Mouse (Mus musculus): ENCODE results near the gene Utrn. TPM values are rescaled to one million over a fixed set of nuclear protein-coding genes. Genes with fewer than 3 reads are reported as not detected.

The Utrn gene
- polyA plus RNA-seq, 1 experiment from 2014 or later = 17.6 TPM

DNA sequence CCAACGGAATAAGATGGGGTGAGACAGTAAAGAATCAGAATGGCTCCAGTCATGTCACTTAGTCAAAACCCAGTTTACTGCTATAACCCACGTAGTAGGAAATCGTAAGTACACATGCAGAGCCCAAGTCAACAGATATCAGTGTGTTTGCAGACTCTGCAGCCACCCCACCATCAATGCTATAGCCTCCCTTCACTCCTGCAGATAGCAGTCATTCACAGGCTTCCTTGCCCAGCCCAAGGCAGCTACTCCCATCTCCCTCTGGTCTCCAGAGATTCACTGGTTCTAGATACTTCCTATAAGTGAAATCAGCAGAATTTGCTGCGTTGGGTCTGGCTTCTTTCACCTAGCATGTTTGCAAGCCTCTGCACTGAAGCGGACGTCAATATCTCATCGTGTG lies 54.8 kb downstream of the Utrn start:
- no peaks in the 10 kb centered on the region for H3K27me3 ChIP-seq (ENCODE audit: control insufficient read depth, insufficient read depth, low read depth, low read length)
- 95% methylated on average over 7 of the region's 7 CpGs for WGBS
- H3K4me2 ChIP-seq (ENCODE audit: low read length) = no peak overlapping the region
- H3K4me1 ChIP-seq (ENCODE audit: control insufficient read depth, insufficient read depth, low read length) = no peaks in the 10 kb centered on the region
- H3K4me3 ChIP-seq (ENCODE audit: low read depth, low read length) = no peak overlapping the region
- H3K36me3 ChIP-seq (ENCODE audit: control insufficient read depth, insufficient read depth, low read length) = no peaks in the 10 kb centered on the region
- H3K27ac ChIP-seq (ENCODE audit: low read length) = no peak overlapping the region
- no peak for ATAC-seq
- no peaks in the 10 kb centered on the region for H3K9me3 ChIP-seq (replicated peaks; ENCODE audit: control insufficient read depth, low read length, poor library complexity, severe bottlenecking)
- H3K9ac ChIP-seq (ENCODE audit: low read depth, low read length) = no peak overlapping the region

DNA sequence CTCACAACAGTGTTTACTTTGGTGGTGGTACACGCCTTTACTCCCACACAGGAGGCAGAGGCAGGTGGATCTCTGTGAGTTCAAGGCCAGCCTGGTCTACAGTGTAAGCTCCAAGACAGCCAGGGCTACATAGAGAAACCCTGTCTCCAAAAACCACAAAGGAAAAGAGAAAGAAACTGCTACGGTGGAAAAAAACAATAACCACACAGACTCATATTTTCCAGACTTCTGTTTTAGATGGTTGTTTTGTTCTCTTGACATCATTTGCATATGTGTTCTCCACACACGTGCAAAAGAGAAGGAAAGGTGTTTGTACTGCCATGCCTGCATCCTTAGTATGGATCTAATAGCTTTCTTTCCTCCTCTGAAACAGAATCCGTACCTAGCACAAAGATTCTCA lies 55.3 kb downstream of the Utrn start:
- Histone ChIP-seq H3K36me3 (ENCODE audit: control insufficient read depth, insufficient read depth, low read length) (no peaks in the 10 kb centered on the region), H3K4me1 (ENCODE audit: control insufficient read depth, insufficient read depth, low read length) (no peaks in the 10 kb centered on the region), H3K27ac (ENCODE audit: low read length) (no peak overlapping the region), H3K9ac (ENCODE audit: low read depth, low read length) (no peak overlapping the region), H3K4me3 (ENCODE audit: low read depth, low read length) (no peak overlapping the region), H3K4me2 (ENCODE audit: low read length) (no peak overlapping the region), H3K27me3 (ENCODE audit: control insufficient read depth, insufficient read depth, low read depth, low read length) (no peaks in the 10 kb centered on the region), H3K9me3 (replicated peaks; ENCODE audit: control insufficient read depth, low read length, poor library complexity, severe bottlenecking) (no peaks in the 10 kb centered on the region)
- no peak for ATAC-seq
- WGBS = 87% methylated on average over 4 of the region's 4 CpGs

DNA sequence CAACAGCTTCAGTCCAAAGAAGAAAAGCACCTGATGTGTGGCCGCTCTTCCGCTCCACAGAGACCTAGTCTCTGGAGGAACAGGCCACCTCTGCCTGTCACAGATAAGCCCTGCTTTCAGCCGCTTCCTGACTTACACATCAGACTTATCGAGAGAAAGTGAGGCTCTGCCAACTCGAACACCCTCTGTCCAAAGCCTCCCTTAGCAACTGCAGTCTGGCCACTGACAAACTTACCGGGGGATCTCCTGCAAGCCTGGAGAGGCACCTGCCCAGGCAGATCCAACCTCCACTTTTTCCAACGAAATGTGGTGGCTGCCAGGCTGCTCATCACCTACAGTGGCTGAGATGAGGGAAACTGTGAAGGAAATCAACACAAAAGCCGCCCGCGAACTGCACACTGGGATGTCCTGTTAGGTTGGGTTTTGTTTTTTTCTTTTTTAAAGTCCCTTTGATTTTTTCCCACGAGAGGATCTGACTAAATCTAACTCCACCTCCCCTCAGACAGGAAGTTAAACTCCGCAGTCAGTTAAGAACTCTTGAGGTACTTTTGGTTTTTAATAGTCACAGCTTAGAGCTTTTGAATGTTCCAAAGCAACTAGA lies 55.9 kb downstream of the Utrn start:
- 78% methylated on average over 12 of the region's 12 CpGs for WGBS
- Histone ChIP-seq H3K9ac (ENCODE audit: low read depth, low read length) (no peak overlapping the region), H3K36me3 (ENCODE audit: control insufficient read depth, insufficient read depth, low read length) (no peaks in the 10 kb centered on the region), H3K4me1 (ENCODE audit: control insufficient read depth, insufficient read depth, low read length) (no peaks in the 10 kb centered on the region), H3K4me2 (ENCODE audit: low read length) (no peak overlapping the region), H3K9me3 (replicated peaks; ENCODE audit: control insufficient read depth, low read length, poor library complexity, severe bottlenecking) (no peaks in the 10 kb centered on the region), H3K27ac (ENCODE audit: low read length) (no peak overlapping the region), H3K4me3 (ENCODE audit: low read depth, low read length) (no peak overlapping the region; the same call in 1 of the 2 replicates), H3K27me3 (ENCODE audit: control insufficient read depth, insufficient read depth, low read depth, low read length) (no peaks in the 10 kb centered on the region)
- no peak for ATAC-seq

DNA sequence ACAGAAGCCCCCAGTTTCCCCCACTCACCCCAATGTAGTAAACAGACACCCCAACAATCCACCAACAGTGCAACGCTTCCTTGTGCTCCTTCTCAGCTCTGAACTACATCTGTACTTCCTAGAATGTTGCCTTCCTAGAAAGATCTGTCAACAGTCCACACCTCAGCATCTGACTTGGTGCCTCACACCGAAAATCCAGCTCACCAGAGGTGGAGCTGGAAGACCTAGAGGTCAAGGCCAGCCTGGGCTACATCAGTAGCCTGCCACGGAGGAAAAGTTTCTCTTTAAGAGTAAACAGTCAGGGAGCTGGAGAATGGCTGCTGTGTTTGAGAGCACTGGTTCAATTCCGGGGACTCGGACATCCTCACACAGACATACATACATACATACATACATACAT lies 56.5 kb downstream of the Utrn start:
- H3K36me3 ChIP-seq (ENCODE audit: control insufficient read depth, insufficient read depth, low read length) = no peaks in the 10 kb centered on the region
- H3K9ac ChIP-seq (ENCODE audit: low read depth, low read length) = no peak overlapping the region
- 84% methylated on average over 5 of the region's 5 CpGs for WGBS
- H3K4me2 ChIP-seq (ENCODE audit: low read length) = no peak overlapping the region
- no peak overlapping the region for H3K27ac ChIP-seq (ENCODE audit: low read length)
- no peaks in the 10 kb centered on the region for H3K9me3 ChIP-seq (replicated peaks; ENCODE audit: control insufficient read depth, low read length, poor library complexity, severe bottlenecking)
- H3K4me3 ChIP-seq (ENCODE audit: low read depth, low read length) = no peak overlapping the region
- H3K27me3 ChIP-seq (ENCODE audit: control insufficient read depth, insufficient read depth, low read depth, low read length) = no peaks in the 10 kb centered on the region
- no peak for ATAC-seq
- no peaks in the 10 kb centered on the region for H3K4me1 ChIP-seq (ENCODE audit: control insufficient read depth, insufficient read depth, low read length)

DNA sequence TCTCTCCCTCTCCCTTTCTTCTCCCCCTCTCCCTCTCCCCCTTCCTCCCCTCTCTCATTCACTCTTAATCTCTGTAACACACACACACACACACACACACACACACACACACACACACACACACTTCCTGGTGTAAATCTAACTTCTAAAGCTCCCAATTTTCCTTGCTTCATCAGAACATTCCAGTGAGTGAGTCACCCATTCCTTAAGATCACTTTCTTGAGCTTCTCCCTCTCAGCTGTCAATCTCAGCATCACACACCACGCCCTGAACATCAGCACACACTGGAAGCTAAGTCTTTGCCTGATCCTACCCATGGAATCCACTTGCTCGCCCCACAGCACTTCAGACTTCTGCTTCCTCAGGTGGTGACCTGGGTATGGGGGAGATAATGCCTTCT lies 58.3 kb downstream of the Utrn start:
- Histone ChIP-seq H3K4me1 (ENCODE audit: control insufficient read depth, insufficient read depth, low read length) (no peaks in the 10 kb centered on the region), H3K36me3 (ENCODE audit: control insufficient read depth, insufficient read depth, low read length) (no peaks in the 10 kb centered on the region), H3K27ac (ENCODE audit: low read length) (no peak overlapping the region), H3K27me3 (ENCODE audit: control insufficient read depth, insufficient read depth, low read depth, low read length) (no peaks in the 10 kb centered on the region), H3K4me3 (ENCODE audit: low read depth, low read length) (no peak overlapping the region), H3K9ac (ENCODE audit: low read depth, low read length) (no peak overlapping the region), H3K9me3 (replicated peaks; ENCODE audit: control insufficient read depth, low read length, poor library complexity, severe bottlenecking) (no peaks in the 10 kb centered on the region), H3K4me2 (ENCODE audit: low read length) (no peak overlapping the region)
- no peak for ATAC-seq
- 82% methylated on average over 2 of the region's 2 CpGs for WGBS

DNA sequence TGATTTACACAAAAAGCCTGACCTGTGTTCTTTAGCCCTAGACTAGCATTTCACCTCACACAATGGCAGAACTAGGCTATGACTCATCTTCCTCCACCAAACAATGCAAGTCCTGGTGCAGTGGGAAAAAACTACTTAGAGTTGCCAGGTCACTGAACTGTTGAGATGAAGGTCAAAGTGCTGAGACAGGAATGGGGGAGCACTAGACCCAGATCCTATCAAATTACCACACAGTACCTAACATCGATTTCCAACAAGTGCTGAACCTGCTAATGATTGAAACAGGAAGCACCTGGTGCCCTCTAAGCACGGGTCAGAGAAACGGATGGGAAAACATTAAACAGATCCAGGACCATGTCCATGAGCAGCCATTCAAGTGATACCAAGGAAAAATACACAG lies 59.5 kb downstream of the Utrn start:
- H3K4me2 ChIP-seq (ENCODE audit: low read length) = no peak overlapping the region
- no peak overlapping the region for H3K9ac ChIP-seq (ENCODE audit: low read depth, low read length)
- H3K27ac ChIP-seq (ENCODE audit: low read length) = no peak overlapping the region
- no peaks in the 10 kb centered on the region for H3K27me3 ChIP-seq (ENCODE audit: control insufficient read depth, insufficient read depth, low read depth, low read length)
- ATAC-seq = no peak
- no peak overlapping the region for H3K4me3 ChIP-seq (ENCODE audit: low read depth, low read length)
- 91% methylated on average over 3 of the region's 3 CpGs for whole genome bisulfite sequencing
- H3K9me3 ChIP-seq (replicated peaks; ENCODE audit: control insufficient read depth, low read length, poor library complexity, severe bottlenecking) = no peaks in the 10 kb centered on the region
- H3K36me3 ChIP-seq (ENCODE audit: control insufficient read depth, insufficient read depth, low read length) = no peaks in the 10 kb centered on the region
- no peaks in the 10 kb centered on the region for H3K4me1 ChIP-seq (ENCODE audit: control insufficient read depth, insufficient read depth, low read length)

DNA sequence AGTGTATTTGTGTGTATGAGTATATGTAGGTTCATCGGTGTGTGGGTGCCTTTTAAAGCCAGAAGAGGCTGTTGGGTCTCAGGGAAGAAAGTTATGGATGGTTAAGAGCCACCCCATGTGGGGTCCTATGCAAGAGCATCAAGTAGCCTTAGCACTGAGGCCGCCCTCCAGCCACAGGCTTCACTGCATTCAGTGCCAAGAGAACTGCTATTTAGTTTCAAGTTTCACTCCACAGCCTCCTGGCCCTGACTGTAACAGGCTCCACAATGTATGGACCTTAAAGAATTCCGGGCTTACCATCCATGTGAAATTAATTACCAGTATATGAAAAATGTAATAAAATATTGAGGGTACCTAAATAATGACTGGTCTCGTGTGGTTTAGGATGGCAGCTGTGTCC lies 60.7 kb downstream of the Utrn start:
- no peak overlapping the region for H3K4me3 ChIP-seq (ENCODE audit: low read depth, low read length)
- WGBS = 91% methylated on average over 4 of the region's 4 CpGs
- ATAC-seq = no peak

DNA sequence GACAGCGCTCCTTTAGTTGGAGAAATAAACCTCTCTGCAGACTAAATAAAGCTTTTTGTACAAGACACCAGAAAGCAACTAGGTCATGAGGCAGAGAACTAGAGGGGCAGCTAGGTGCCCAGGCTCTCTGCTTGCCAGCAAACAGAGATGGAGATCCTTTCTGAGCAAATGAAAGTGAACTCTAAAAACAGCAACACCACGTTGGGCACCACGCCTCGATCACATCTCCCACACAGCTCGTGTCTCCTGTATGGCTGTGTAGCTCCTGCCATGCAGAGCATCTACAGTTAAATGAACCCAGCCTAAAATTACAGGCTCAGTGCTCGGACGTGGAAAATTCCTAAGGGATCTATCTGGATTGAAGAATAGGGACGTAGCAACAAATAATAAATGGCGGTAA lies 61.5 kb downstream of the Utrn start:
- H3K9ac ChIP-seq (ENCODE audit: low read depth, low read length) = no peak overlapping the region

More for the DNA sequence above, 60.7 kb downstream of the Utrn start:
- Histone ChIP-seq H3K27me3 (ENCODE audit: control insufficient read depth, insufficient read depth, low read depth, low read length) (no peaks in the 10 kb centered on the region), H3K9ac (ENCODE audit: low read depth, low read length) (no peak overlapping the region), H3K9me3 (replicated peaks; ENCODE audit: control insufficient read depth, low read length, poor library complexity, severe bottlenecking) (no peaks in the 10 kb centered on the region), H3K36me3 (ENCODE audit: control insufficient read depth, insufficient read depth, low read length) (no peaks in the 10 kb centered on the region), H3K4me1 (ENCODE audit: control insufficient read depth, insufficient read depth, low read length) (no peaks in the 10 kb centered on the region), H3K4me2 (ENCODE audit: low read length) (no peak overlapping the region), H3K27ac (ENCODE audit: low read length) (no peak overlapping the region)

DNA sequence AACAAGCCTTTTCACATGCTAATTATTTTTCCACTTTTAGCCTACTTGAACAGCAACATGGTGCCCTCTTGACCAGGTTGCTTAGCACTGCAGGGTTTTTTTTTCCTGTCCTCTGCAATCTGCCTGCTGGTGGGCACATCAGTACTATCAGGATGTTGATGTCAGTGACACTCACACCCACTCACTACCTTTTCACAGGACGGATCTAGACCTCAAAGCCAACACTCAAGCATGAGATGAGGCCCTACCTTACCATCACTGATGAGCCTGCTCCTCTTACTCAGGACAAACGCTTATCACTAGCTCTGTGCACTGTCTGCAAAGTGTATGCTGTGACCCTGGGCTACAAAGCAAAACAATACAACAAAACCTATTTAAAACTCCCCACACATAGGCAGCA lies 63.3 kb downstream of the Utrn start:
- H3K27ac ChIP-seq (ENCODE audit: low read length) = no peak overlapping the region
- ATAC-seq = no peak
- no peak overlapping the region for H3K4me2 ChIP-seq (ENCODE audit: low read length)
- 82% methylated on average over 2 of the region's 2 CpGs for WGBS
- no peak overlapping the region for H3K4me3 ChIP-seq (ENCODE audit: low read depth, low read length)
- H3K27me3 ChIP-seq (ENCODE audit: control insufficient read depth, insufficient read depth, low read depth, low read length) = no peaks in the 10 kb centered on the region
- no peaks in the 10 kb centered on the region for H3K4me1 ChIP-seq (ENCODE audit: control insufficient read depth, insufficient read depth, low read length)
- H3K36me3 ChIP-seq (ENCODE audit: control insufficient read depth, insufficient read depth, low read length) = no peaks in the 10 kb centered on the region
- no peaks in the 10 kb centered on the region for H3K9me3 ChIP-seq (replicated peaks; ENCODE audit: control insufficient read depth, low read length, poor library complexity, severe bottlenecking)
- no peak overlapping the region for H3K9ac ChIP-seq (ENCODE audit: low read depth, low read length)

More for the DNA sequence above, 61.5 kb downstream of the Utrn start:
- no peaks in the 10 kb centered on the region for H3K4me1 ChIP-seq (ENCODE audit: control insufficient read depth, insufficient read depth, low read length)
- 86% methylated on average over 9 of the region's 9 CpGs for WGBS
- no peaks in the 10 kb centered on the region for H3K27me3 ChIP-seq (ENCODE audit: control insufficient read depth, insufficient read depth, low read depth, low read length)
- no peak overlapping the region for H3K4me2 ChIP-seq (ENCODE audit: low read length)
- H3K27ac ChIP-seq (ENCODE audit: low read length) = no peak overlapping the region
- H3K4me3 ChIP-seq (ENCODE audit: low read depth, low read length) = no peak overlapping the region
- ATAC-seq = no peak
- H3K9me3 ChIP-seq (replicated peaks; ENCODE audit: control insufficient read depth, low read length, poor library complexity, severe bottlenecking) = no peaks in the 10 kb centered on the region
- no peaks in the 10 kb centered on the region for H3K36me3 ChIP-seq (ENCODE audit: control insufficient read depth, insufficient read depth, low read length)
